Mouse (Mus musculus) left cerebral cortex, postnatal 36 days (tissue): Measurements from ENCODE around the gene Ndfip2. TPM values are rescaled to one million over a fixed set of nuclear protein-coding genes. Genes with fewer than 3 reads are reported as not detected.

Experiments
- DNase-seq, 2 experiments: peaks; one replicate each; pipeline ENCODE4 v3.0.0; 2021 to 2022; ENCODE audit warnings: low spot score in 2 of 2, mixed read lengths in 1 of 2
- intact Hi-C: fragments of 180-260 bp; cut with DNase I; formaldehyde crosslinking; loops from one replicate; pipeline ENCODE4 v1.15.1; 2025
- total RNA-seq, 2 experiments: library from RNA; stranded (reverse); gene quantifications; 2 replicates each; pipeline ENCODE4 v1.2.3; 2021

Gene Ndfip2
- total RNA-seq, 2 experiments from 2014 or later = 106 to 115 TPM

- intact Hi-C loops = no loop called here
- peak; percentile 55 to 69 for DNase-seq
Measured at GRCm38 (mm10) chr14:105333475-105334094, 75.2 kb downstream of the Ndfip2 start.

GRCm38 (mm10) chr14:105341765-105342164, 83.4 kb downstream of the Ndfip2 start:
- intact Hi-C loops = no loop called here
- no peak for DNase-seq

GRCm38 (mm10) chr14:105354121-105354520, 95.7 kb downstream of the Ndfip2 start:
- intact Hi-C loops = no loop called here
- no peak for DNase-seq

Other genes with a start within 250 kb of the Ndfip2 start
- gene Rbm26, start 81.2 kb upstream of the Ndfip2 start, total RNA-seq = 10 to 100 TPM; 49.3 to 66.8 TPM